10 mouse cellular contexts compared by ENCODE assay signal in the genomic region with DNA sequence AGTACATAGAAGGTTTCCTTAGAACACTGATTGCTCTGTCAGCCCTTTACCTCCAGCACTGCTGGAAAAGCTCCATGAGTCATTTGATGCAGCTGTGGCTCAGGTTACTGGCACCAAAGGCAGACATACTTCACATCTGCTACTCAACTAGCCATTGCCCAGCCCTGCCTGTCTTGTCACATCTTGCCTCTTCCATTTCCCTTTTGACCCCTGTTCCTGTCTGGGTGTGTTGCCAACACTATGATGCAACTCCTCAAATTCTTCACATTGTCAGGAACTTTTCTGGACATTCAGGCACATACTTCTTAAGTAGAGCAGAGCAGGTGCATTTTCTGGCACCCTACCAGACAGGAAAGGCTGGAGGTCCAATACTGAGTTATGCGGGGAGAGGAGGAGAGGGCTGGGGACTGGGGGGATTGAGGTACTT.
DNase-seq lines count a peak whose midpoint lies in the region; ATAC-seq and TF ChIP-seq lines count a peak whose summit lies in the region.
"Had no signal": no experiment of that assay in that cellular context is flagged by ENCODE, and none has a peak within 500 bp of the region (broad histone marks: within the 10 kb centered on the region; RNA-seq: fewer than 3 reads in every experiment).

No protein-coding gene starts in this region.

- H3K4me1 ChIP-seq in heart, embryonic 10.5 days = no peaks in the 10 kb centered on the region
- peaks cover 3% of the 10 kb centered on the region; the same call in 1 of the 2 replicates for H3K4me1 ChIP-seq in stomach, embryonic 14.5 days (ENCODE audit: control insufficient read depth, insufficient read depth, low read length)
- no peaks in the 10 kb centered on the region for H3K4me1 ChIP-seq in forebrain, embryonic 15.5 days

- WGBS in heart, embryonic 10.5 days = 63% methylated on average over 1 of the region's 1 CpGs
- 79% methylated on average over 1 of the region's 1 CpGs for WGBS in stomach, embryonic 14.5 days
- 83% methylated on average over 1 of the region's 1 CpGs for WGBS in forebrain, embryonic 15.5 days

- H3K9ac ChIP-seq in stomach, embryonic 14.5 days (replicated peaks; ENCODE audit: low read depth, low read length) = no peak overlapping the region
- H3K9ac ChIP-seq in forebrain, embryonic 15.5 days (replicated peaks) = no peak overlapping the region
- H3K9ac ChIP-seq: heart, embryonic 13.5 days had no signal

- H3K4me2 ChIP-seq in stomach, embryonic 14.5 days (replicated peaks; ENCODE audit: low read depth, low read length) = no peak overlapping the region
- no peak overlapping the region for H3K4me2 ChIP-seq in forebrain, embryonic 15.5 days (replicated peaks)
- H3K4me2 ChIP-seq: heart, embryonic 13.5 days had no signal

- H3K9me3 ChIP-seq in heart, embryonic 10.5 days = no peaks in the 10 kb centered on the region
- H3K9me3 ChIP-seq in stomach, embryonic 14.5 days (ENCODE audit: control insufficient read depth, low read depth, low read length) = no peaks in the 10 kb centered on the region
- H3K9me3 ChIP-seq in forebrain, embryonic 15.5 days = no peaks in the 10 kb centered on the region
- H3K9me3 ChIP-seq: heart, embryonic 13.5 days had no signal

- ATAC-seq in stomach, embryonic 14.5 days (ENCODE audit: insufficient number of reproducible peaks, insufficient read depth, low FRiP score, low read depth) = peak; percentile 56; the same call in 1 of the 2 replicates
- no peak for ATAC-seq in forebrain, embryonic 15.5 days (replicated peaks)

- intact Hi-C loops in gastrocnemius, adult 2 months (cut with DNase I) = no loop called here

- H3K27ac ChIP-seq in heart, embryonic 10.5 days = no peak overlapping the region
- no peak overlapping the region for H3K27ac ChIP-seq in gastrocnemius, adult 2 months
- H3K27ac ChIP-seq in stomach, embryonic 14.5 days (ENCODE audit: low read length) = no peak overlapping the region
- no peak overlapping the region for H3K27ac ChIP-seq in forebrain, embryonic 15.5 days (replicated peaks)
- H3K27ac ChIP-seq: heart, embryonic 13.5 days had no signal

- no peak for TF ChIP-seq CTCF in gastrocnemius, adult 2 months (IDR thresholded peaks at IDR 0.05)

- no peaks in the 10 kb centered on the region for H3K27me3 ChIP-seq in heart, embryonic 10.5 days (ENCODE audit: insufficient read depth, poor library complexity, severe bottlenecking)
- no peaks in the 10 kb centered on the region for H3K27me3 ChIP-seq in stomach, embryonic 14.5 days (ENCODE audit: control insufficient read depth, insufficient read depth, low read length)
- no peaks in the 10 kb centered on the region for H3K27me3 ChIP-seq in forebrain, embryonic 15.5 days
- H3K27me3 ChIP-seq: heart, embryonic 13.5 days had no signal

- no peak overlapping the region for H3K4me3 ChIP-seq in heart, embryonic 10.5 days
- no peak overlapping the region for H3K4me3 ChIP-seq in gastrocnemius, adult 2 months
- H3K4me3 ChIP-seq in stomach, embryonic 14.5 days (ENCODE audit: low read depth, low read length) = no peak overlapping the region
- no peak overlapping the region for H3K4me3 ChIP-seq in forebrain, embryonic 15.5 days
- H3K4me3 ChIP-seq: heart, embryonic 13.5 days had no signal

- no peaks in the 10 kb centered on the region for H3K36me3 ChIP-seq in heart, embryonic 10.5 days
- no peaks in the 10 kb centered on the region for H3K36me3 ChIP-seq in stomach, embryonic 14.5 days (ENCODE audit: control insufficient read depth, insufficient read depth, low read length)
- H3K36me3 ChIP-seq in forebrain, embryonic 15.5 days = no peaks in the 10 kb centered on the region
- H3K36me3 ChIP-seq: heart, embryonic 13.5 days had no signal

- DNase-seq in heart, adult 9 months (ENCODE audit: low spot score in 2 of 2) = peak; percentile 8 to 10
- no peak for DNase-seq in heart, embryonic 10.5 days (ENCODE audit: low spot score)
- DNase-seq in gastrocnemius, adult 2 months = peak; percentile 35
- peak; percentile 22 to 40 for DNase-seq in kidney, postnatal 25 days
- no peak for DNase-seq in left cerebral cortex, adult 11 months (ENCODE audit: low spot score)
- no peak for DNase-seq in frontal cortex, adult 2 months (ENCODE audit: extremely low spot score in 1 of 2, low spot score in 1 of 2)
- DNase-seq: liver had no signal

Comparison
In these comparisons a context has a peak if more than half of its experiments do, and no peak if none do; other contexts are left out.
1. DNase-seq: peak in heart, adult 9 months (2 of 2), gastrocnemius, adult 2 months (single experiment) and kidney, postnatal 25 days (2 of 2); none in heart, embryonic 10.5 days (single experiment), left cerebral cortex, adult 11 months (single experiment) and frontal cortex, adult 2 months (0 of 2).